In genomic region chr9:44799958-44800324, GRCm38 (mm10) we compare ENCODE assay signal across 8 mouse cellular contexts. TPM values are rescaled to one million over a fixed set of nuclear protein-coding genes. Genes with fewer than 3 reads are reported as not detected.
A peak's percentile ranks its signal among the peaks of the same experiment; 100 is the strongest.
DNase-seq lines count a peak whose midpoint lies in the region; ATAC-seq and TF ChIP-seq lines count a peak whose summit lies in the region.

No protein-coding gene starts in this region.

- H3K4me2 ChIP-seq in kidney, postnatal 0 days (ENCODE audit: low read length) = peak overlapping the region; percentile 68
- peak overlapping the region; percentile 98 for H3K4me2 ChIP-seq in embryonic facial prominence, embryonic 13.5 days
- peak overlapping the region; percentile 94 for H3K4me2 ChIP-seq in intestine, embryonic 16.5 days (ENCODE audit: low read depth, low read length)
- H3K4me2 ChIP-seq in myocyte (ENCODE audit: low read depth) = peak overlapping the region; percentile 89

- TF ChIP-seq CTCF in kidney, postnatal 0 days (IDR thresholded peaks at IDR 0.05; ENCODE audit: low read depth) = no peak

- H3K4me3 ChIP-seq in kidney, postnatal 0 days (replicated peaks; ENCODE audit: low read depth, low read length) = peak overlapping the region; percentile 37; the same call in 1 of the 2 replicates
- peak overlapping the region; percentile 61 for H3K4me3 ChIP-seq in embryonic facial prominence, embryonic 13.5 days
- H3K4me3 ChIP-seq in intestine, embryonic 16.5 days (ENCODE audit: low read length) = peak overlapping the region; percentile 68
- H3K4me3 ChIP-seq in myocyte = peak overlapping the region; percentile 25

- WGBS in kidney, postnatal 0 days = 30% methylated on average over 9 of the region's 9 CpGs
- WGBS in embryonic facial prominence, embryonic 13.5 days = 29% methylated on average over 9 of the region's 9 CpGs
- WGBS in intestine, embryonic 16.5 days = 38% methylated on average over 9 of the region's 9 CpGs

- no peak overlapping the region; the same call in 1 of the 2 replicates for H3K9ac ChIP-seq in kidney, postnatal 0 days (ENCODE audit: low read depth, low read length)
- H3K9ac ChIP-seq in embryonic facial prominence, embryonic 13.5 days = no peak overlapping the region
- H3K9ac ChIP-seq in intestine, embryonic 16.5 days (ENCODE audit: low read depth, low read length) = peak overlapping the region; percentile 20; the same call in 1 of the 2 replicates

- ATAC-seq in kidney, postnatal 0 days (replicated peaks; ENCODE audit: low FRiP score, low read depth) = no peak
- no peak for ATAC-seq in embryonic facial prominence, embryonic 13.5 days (ENCODE audit: insufficient number of reproducible peaks, insufficient read depth, low FRiP score, low TSS enrichment, low read depth)
- ATAC-seq in intestine, embryonic 16.5 days = no peak
- ATAC-seq in megakaryocyte-erythroid progenitor cell, adult 5-6 weeks (replicated peaks; ENCODE audit: low FRiP score, low TSS enrichment, poor library complexity, severe bottlenecking) = no peak

- H3K79me2 ChIP-seq in myocyte (ENCODE audit: control insufficient read depth, insufficient read depth) = no peaks in the 10 kb centered on the region

- no peak for TF ChIP-seq POLR2A in myocyte (IDR thresholded peaks at IDR 0.05; ENCODE audit: insufficient read length, low read depth)

- no peaks in the 10 kb centered on the region for H3K36me3 ChIP-seq in kidney, postnatal 0 days (ENCODE audit: insufficient read depth, low read length)
- H3K36me3 ChIP-seq in embryonic facial prominence, embryonic 13.5 days = peaks cover 4% of the 10 kb centered on the region
- no peaks in the 10 kb centered on the region; the same call in 1 of the 2 replicates for H3K36me3 ChIP-seq in intestine, embryonic 16.5 days (ENCODE audit: control insufficient read depth, insufficient read depth, low read length)
- no peaks in the 10 kb centered on the region for H3K36me3 ChIP-seq in myocyte (ENCODE audit: control insufficient read depth, insufficient read depth)

- DNase-seq in kidney, postnatal 0 days (ENCODE audit: low spot score) = no peak
- no peak for DNase-seq in kidney, postnatal 14 days
- DNase-seq in gastrocnemius, postnatal 25 days = no peak
- DNase-seq in B cell, adult 2 months = no peak

- no peaks in the 10 kb centered on the region for H3K9me3 ChIP-seq in kidney, postnatal 0 days (replicated peaks; ENCODE audit: low read length)
- H3K9me3 ChIP-seq in embryonic facial prominence, embryonic 13.5 days = no peaks in the 10 kb centered on the region
- no peaks in the 10 kb centered on the region for H3K9me3 ChIP-seq in intestine, embryonic 16.5 days (ENCODE audit: control insufficient read depth, low read length)

- no peaks in the 10 kb centered on the region for H3K27me3 ChIP-seq in kidney, postnatal 0 days (ENCODE audit: insufficient read depth, low read length)
- H3K27me3 ChIP-seq in embryonic facial prominence, embryonic 13.5 days = peaks cover 37% of the 10 kb centered on the region
- H3K27me3 ChIP-seq in intestine, embryonic 16.5 days (replicated peaks; ENCODE audit: control insufficient read depth, insufficient read depth, low read length) = no peaks in the 10 kb centered on the region
- H3K27me3 ChIP-seq in myocyte (ENCODE audit: control insufficient read depth, insufficient read depth, insufficient read length) = no peaks in the 10 kb centered on the region

- peak overlapping the region; percentile 87 for H3K27ac ChIP-seq in kidney, postnatal 0 days
- no peak overlapping the region for H3K27ac ChIP-seq in embryonic facial prominence, embryonic 13.5 days
- H3K27ac ChIP-seq in intestine, embryonic 16.5 days (ENCODE audit: low read length) = peak overlapping the region; percentile 97

- peak overlapping the region; percentile 8 for H3ac ChIP-seq in myocyte (ENCODE audit: control insufficient read depth, insufficient read length)

- H3K4me1 ChIP-seq in kidney, postnatal 0 days (replicated peaks; ENCODE audit: insufficient read depth, low read length) = no peaks in the 10 kb centered on the region; the same call in 1 of the 2 replicates
- peaks cover 15% of the 10 kb centered on the region for H3K4me1 ChIP-seq in embryonic facial prominence, embryonic 13.5 days
- peaks cover 17% of the 10 kb centered on the region for H3K4me1 ChIP-seq in intestine, embryonic 16.5 days (ENCODE audit: control insufficient read depth, insufficient read depth, low read length)

TF ChIP-seq in myocyte, 11 proteins besides CTCF, POLR2A, EP300 and RAD21:
- TF ChIP-seq TCF12 (IDR thresholded peaks at IDR 0.05; ENCODE audit: insufficient read depth, poor library complexity, severe bottlenecking) (no peak), E2F4 (IDR thresholded peaks at IDR 0.05; ENCODE audit: insufficient read depth) (no peak), MYOD1 (IDR thresholded peaks at IDR 0.05; ENCODE audit: control insufficient read depth in 1 of 3, insufficient read length in 2 of 3, low read depth in 2 of 3) (no peak)

RNA-seq across cellular contexts. Expression of gene Tmem25, which starts 0.8 kb away (rescaled TPM):
- polyA plus RNA-seq in kidney, postnatal 0 days (2015; fragmentation: Nextera tagmentation; extraction: Ambion mirVana) = 36.0 and 38.0 TPM in 2 replicates
- 2.3 and 2.5 TPM in 2 replicates for polyA plus RNA-seq in embryonic facial prominence, embryonic 13.5 days (2015; fragmentation: Nextera tagmentation; extraction: Ambion mirVana)
- 5.9 and 7.0 TPM in 2 replicates for polyA plus RNA-seq in intestine, embryonic 16.5 days (2015; fragmentation: Nextera tagmentation; extraction: Ambion mirVana)
- 1.2 TPM for polyA plus RNA-seq in myocyte (2012; fragmentation: generic; extraction: Trizol)
- 1 to 10 TPM; 7.9 to 9.0 TPM for total RNA-seq in gastrocnemius, postnatal 25 days (2021)
- not detected in 2 replicates for total RNA-seq in megakaryocyte-erythroid progenitor cell, adult 5-6 weeks (2014; fragmentation: Nextera tagmentation)
- total RNA-seq in megakaryocyte-erythroid progenitor cell, adult 5-6 weeks (2017) = 0.28 TPM in 1 of 2 replicates, not detected in the other

RNA-seq across cellular contexts. Expression of gene Ttc36, which starts 2.9 kb away (rescaled TPM):
- 514 and 515 TPM in 2 replicates for polyA plus RNA-seq in kidney, postnatal 0 days (2015; fragmentation: Nextera tagmentation; extraction: Ambion mirVana)
- polyA plus RNA-seq in embryonic facial prominence, embryonic 13.5 days (2015; fragmentation: Nextera tagmentation; extraction: Ambion mirVana) = 2.2 TPM in 1 of 2 replicates, not detected in the other
- 3.5 and 5.8 TPM in 2 replicates for polyA plus RNA-seq in intestine, embryonic 16.5 days (2015; fragmentation: Nextera tagmentation; extraction: Ambion mirVana)
- 0.12 TPM for polyA plus RNA-seq in myocyte (2012; fragmentation: generic; extraction: Trizol)
- total RNA-seq in gastrocnemius, postnatal 25 days (2021) = under 1 TPM; 0.32 to 0.90 TPM
- total RNA-seq in megakaryocyte-erythroid progenitor cell, adult 5-6 weeks (2014; fragmentation: Nextera tagmentation) = not detected in 2 replicates
- total RNA-seq in megakaryocyte-erythroid progenitor cell, adult 5-6 weeks (2017) = not detected in 2 replicates

RNA-seq across cellular contexts. Expression of gene Ift46, which starts 32.2 kb away (rescaled TPM):
- polyA plus RNA-seq in kidney, postnatal 0 days (2015; fragmentation: Nextera tagmentation; extraction: Ambion mirVana) = 98.3 and 109 TPM in 2 replicates
- 137 and 149 TPM in 2 replicates for polyA plus RNA-seq in embryonic facial prominence, embryonic 13.5 days (2015; fragmentation: Nextera tagmentation; extraction: Ambion mirVana)
- 68.1 and 71.4 TPM in 2 replicates for polyA plus RNA-seq in intestine, embryonic 16.5 days (2015; fragmentation: Nextera tagmentation; extraction: Ambion mirVana)
- polyA plus RNA-seq in myocyte (2012; fragmentation: generic; extraction: Trizol) = 74.9 TPM
- total RNA-seq in gastrocnemius, postnatal 25 days (2021) = 10 to 100 TPM; 16.7 to 24.0 TPM
- 27.7 and 31.3 TPM in 2 replicates for total RNA-seq in megakaryocyte-erythroid progenitor cell, adult 5-6 weeks (2014; fragmentation: Nextera tagmentation)
- 24.1 and 28.7 TPM in 2 replicates for total RNA-seq in megakaryocyte-erythroid progenitor cell, adult 5-6 weeks (2017)

RNA-seq across cellular contexts. Expression of gene Arcn1, which starts 32.3 kb away (rescaled TPM):
- polyA plus RNA-seq in kidney, postnatal 0 days (2015; fragmentation: Nextera tagmentation; extraction: Ambion mirVana) = 135 and 149 TPM in 2 replicates
- 192 and 213 TPM in 2 replicates for polyA plus RNA-seq in embryonic facial prominence, embryonic 13.5 days (2015; fragmentation: Nextera tagmentation; extraction: Ambion mirVana)
- 187 and 196 TPM in 2 replicates for polyA plus RNA-seq in intestine, embryonic 16.5 days (2015; fragmentation: Nextera tagmentation; extraction: Ambion mirVana)
- 40.6 TPM for polyA plus RNA-seq in myocyte (2012; fragmentation: generic; extraction: Trizol)
- 10 to 100 TPM; 62.7 to 68.1 TPM for total RNA-seq in gastrocnemius, postnatal 25 days (2021)
- total RNA-seq in megakaryocyte-erythroid progenitor cell, adult 5-6 weeks (2014; fragmentation: Nextera tagmentation) = 111 and 119 TPM in 2 replicates
- total RNA-seq in megakaryocyte-erythroid progenitor cell, adult 5-6 weeks (2017) = 177 and 182 TPM in 2 replicates

Comparison
In these comparisons a context has a peak if more than half of its experiments do, and no peak if none do; other contexts are left out.
1. RNA of gene Ttc36, which starts 2.9 kb away (polyA plus RNA-seq): 514 to 515 TPM in kidney, postnatal 0 days; 3.5 to 5.8 TPM in intestine, embryonic 16.5 days, 2.2 TPM in embryonic facial prominence, embryonic 13.5 days and 0.12 TPM in myocyte (single experiment); every median in the first group is over 10 times any median in the second.
2. Peak in every context shown above with its lines, with median percentiles within 50 percentile points of each other: H3K4me2 ChIP-seq and H3K4me3 ChIP-seq.